Mouse (Mus musculus): Measurements from ENCODE around the gene Alg9.
"Not testable (repeated sequence)": the region's sequence is repeated elsewhere in the genome, so short reads cannot be mapped to it uniquely, and the experiment has no call there.

Gene Alg9

DNA sequence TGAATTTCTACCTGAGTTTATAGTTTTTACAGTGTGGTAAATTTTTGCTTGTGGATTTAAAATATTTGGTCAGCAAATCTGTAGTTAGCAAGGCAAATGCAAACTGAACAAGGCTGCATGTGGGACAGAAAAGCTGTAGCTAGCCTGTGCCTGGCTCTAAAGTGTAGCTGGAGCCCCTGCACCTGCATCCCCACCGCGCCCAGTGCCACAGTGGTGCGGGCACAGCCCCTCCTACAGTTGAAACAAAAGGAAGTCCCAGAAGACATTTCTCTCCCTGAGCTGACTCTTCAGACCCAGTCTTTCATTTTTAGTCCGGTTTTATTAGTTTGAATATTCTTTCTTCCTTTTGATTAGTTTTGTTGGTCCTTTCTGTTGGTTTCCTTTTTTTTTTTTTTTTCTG is 40.8 kb downstream of the Alg9 start:
- no peak for DNase-seq (ENCODE audit: low spot score in 2 of 2)

DNA sequence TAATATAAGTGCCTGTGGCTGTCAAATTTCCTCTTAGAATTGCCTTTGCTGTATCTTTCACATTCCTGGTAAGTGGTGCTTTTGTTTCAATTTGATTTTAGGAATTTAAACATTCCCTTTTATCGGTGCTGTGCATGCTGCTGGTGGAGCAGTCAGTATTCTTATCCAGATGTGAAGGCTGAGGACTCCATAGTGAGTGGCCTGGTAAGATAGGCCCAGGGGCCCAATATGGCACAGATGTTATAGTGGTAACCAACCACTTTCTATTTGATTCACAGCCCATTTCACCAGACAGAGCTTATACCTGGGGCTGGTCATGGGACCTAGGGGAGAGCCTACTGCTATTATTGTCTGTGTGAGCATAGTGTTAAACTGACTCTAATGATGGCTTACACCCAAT is 41.7 kb downstream of the Alg9 start:
- no peak for DNase-seq (ENCODE audit: low spot score in 2 of 2)

DNA sequence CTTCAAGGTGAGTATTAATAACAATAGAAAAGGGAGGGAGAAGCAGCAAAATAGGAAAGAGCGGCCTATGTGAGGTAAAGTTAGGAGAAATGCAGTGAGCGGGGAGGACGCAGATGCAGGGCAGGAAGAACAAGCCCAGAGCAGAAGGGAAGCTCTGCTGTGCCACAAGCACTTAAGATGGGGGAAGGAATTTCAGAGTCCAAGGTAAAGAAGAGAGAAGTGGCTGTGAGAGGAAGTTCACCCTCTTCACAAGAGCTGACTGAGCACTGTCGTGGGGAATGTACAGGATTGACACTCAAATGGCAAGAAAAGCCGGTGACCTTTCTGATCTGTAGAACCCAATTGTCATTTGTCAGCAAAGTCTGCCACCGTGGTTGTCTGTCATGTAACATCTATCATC is 43.2 kb downstream of the Alg9 start:
- no peak for DNase-seq (ENCODE audit: low spot score in 2 of 2)

DNA sequence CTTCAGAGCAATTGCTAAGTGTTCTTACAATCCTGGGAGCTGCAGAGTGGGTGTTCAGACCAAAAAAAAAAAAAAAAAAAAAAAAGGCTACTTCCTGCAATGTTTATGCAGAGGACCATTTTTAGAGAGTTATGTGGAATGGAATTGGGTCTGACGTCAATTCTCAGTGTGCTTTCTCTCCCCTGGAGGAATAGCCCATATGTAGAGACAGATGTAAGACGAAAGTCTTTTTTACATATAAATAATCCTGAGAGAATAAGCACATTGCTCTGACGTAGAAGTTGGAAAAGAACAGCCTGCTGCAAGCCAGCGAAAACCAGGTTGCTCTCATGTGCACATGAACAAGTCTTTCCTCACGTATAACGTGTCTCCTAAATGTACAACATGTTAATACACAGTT is 44.9 kb downstream of the Alg9 start:
- no peak for DNase-seq (ENCODE audit: low spot score in 2 of 2)

DNA sequence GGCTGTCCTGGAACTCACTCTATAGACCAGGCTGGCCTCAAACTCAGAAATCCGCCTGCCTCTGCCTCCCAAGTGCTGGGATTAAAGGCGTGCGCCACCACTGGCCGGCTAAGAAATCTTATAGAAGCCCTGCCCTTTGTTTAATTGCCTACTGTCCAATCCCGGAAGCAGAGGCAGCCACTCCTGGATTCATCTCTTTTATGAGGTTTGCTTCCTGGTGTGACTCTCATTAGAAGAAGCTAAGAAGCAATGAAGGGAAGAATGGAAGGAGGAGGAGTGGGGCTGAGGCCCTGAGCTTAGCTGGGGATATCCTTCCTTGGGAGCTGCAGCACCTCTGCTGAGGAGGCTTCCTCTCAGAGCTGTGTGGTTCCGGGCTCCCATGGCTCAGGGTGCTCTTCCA is 46.8 kb downstream of the Alg9 start:
- no peak for DNase-seq (ENCODE audit: low spot score in 2 of 2)

DNA sequence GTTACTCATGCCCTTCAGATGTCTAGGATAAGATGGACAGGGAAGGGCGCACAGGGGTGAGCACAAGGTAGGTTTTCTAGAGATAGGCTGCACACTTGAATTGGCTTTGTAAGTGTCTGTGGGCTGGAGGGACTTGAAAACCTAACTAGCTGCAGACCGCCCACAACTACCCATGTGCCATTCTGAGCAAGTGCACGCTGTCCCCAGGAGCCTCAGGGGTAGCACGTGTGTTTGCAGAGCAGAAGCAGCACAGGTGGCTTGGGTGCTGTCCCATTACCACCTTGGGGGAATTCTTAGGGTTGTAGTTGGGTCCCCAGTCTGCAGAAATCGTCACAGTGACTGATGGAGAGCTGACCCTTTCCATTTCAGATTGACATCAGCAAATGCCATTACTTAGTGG is 47.4 kb downstream of the Alg9 start:
- DNase-seq (ENCODE audit: low spot score in 2 of 2), result no peak

DNA sequence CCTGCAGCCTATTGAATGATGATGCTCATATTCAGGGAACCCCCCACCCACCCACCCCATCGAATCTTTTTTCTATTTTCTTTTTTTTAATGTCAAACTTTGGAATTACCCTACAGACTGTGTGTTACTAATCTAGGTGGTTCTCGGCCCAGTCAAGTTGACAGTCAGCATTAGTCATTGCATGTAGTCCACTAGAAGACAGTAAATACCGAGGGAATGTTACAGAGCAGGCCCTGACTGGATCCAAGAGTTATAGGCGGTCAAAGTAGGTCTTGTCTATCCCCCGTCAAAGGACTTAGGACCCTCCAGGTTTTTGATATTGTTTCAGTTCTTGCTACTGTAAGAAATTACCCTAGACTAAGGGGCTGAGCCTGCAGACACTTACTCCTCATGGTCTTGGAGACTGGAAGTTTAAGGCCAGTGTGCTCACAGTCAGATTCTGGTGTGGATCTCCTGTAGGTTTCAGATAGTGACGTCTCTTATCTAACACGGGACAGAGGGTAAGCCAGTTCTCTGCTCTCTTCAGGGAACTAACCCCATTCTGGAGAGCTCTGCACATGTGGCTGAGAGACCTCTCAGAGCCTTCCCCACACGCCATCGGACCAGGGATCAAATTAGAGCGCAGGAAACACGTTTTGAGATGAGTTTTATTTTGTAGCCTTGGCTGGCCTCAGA is 49.1 kb downstream of the Alg9 start:
- DNase-seq (ENCODE audit: low spot score in 2 of 2), result no peak

DNA sequence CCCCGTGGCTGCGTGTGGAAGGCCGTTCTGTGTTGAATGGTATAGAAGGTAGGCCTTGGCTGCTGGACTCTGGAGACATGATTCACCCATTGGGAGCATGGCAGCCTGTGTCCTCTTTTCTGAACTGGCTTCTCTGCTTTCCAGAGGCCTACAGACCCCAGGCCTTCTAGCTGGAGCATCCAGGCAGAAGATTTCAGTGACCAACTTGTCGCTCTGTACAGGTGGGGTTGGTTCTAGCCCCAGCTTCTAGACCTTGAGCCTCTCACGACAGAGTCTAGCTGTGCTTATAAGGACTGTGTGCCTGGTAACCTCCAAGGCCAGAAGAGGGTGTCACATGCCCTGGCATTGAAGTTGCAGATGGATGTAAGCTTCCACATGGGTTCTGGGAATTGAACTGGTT is 56.7 kb downstream of the Alg9 start:
- DNase-seq (ENCODE audit: low spot score in 2 of 2), result no peak

DNA sequence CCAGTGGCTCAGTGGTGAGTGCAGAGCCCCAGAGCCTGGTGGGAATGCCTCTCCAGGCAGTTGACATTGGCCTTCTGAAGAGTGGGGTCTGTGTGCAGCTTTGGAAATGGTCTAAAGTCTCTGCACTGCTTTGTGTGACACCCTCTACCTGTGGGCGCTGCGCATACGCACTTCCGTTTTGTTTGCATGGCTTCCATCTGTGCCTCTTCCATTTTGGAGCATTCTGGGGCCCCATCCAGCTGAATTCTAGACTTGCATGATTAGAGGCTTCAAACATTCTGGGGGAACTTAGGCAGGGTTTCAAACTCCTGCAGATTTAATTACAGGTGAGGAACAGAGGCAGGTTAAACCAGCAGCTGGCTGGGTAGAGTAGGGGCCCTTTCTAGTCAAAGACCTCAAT is 57.3 kb downstream of the Alg9 start:
- DNase-seq (ENCODE audit: low spot score in 2 of 2), result no peak

DNA sequence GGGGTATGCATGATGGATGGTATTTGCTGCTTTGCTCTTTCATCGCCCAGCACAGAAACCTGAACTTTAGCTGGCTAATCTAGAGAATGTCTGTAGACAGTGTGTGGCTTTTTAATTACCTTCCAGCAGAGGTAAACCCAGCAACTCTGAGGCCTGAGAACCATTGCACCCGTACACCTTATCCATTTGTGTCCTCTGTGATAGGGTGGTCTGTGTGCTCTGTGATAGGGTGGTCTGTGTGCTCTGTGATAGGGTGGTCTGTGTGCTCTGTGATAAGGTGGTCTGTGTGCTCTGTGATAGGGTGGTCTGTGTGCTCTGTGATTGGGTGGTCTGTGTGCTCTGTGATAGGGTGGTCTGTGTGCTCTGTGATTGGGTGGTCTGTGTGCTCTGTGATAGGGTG is 57.8 kb downstream of the Alg9 start:
- not testable (repeated sequence) for DNase-seq (ENCODE audit: low spot score in 2 of 2)

DNA sequence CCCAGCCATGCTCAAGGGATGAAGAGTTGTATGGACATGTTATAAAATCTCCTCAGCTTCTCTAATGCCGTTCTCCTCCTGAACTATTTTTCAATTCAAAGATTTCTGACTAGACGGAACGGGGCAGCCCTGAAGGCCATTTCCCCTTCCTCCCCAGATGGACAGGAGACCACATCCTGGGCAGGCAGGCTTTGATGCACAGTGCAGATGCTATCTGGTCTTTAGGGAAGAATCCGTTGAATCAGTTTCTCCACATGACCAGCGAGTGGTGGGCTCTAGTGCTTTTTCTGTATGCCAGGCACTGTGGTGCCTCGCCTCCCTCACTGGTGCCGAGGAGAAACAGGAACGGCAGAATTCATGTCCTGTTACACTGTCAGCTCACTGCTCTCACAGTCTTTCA is 59.0 kb downstream of the Alg9 start:
- no peak for DNase-seq (ENCODE audit: low spot score in 2 of 2)

DNA sequence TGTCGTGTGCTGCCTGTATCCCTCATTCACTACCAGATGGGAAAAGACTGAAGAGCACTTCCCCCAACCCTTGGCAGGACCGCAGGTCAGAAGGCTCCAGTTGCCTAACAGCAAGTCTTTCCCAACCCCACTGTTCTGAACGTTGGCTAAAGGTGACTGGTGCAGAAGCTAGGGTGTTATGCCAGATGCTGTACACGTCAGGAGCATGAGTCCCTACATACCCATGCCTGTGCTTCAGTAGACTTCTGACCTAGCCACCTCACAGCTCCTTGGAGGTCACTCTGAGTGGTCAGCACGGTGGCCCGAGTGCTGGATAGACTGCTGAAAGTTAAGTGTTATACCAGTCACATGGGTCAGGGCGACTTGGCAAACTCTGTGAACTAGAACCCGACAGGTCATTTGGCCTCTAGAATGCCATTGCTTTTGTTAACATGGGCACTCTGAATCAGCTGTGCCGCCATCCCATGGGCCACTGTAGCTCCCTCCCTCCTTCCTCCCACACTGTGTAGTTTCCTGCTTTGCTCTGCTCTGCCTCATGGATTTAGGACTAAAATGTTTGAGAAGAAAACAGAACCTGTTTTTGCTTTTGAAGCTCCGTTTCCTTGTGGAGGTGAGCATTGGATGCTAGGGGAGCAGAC is 60.4 kb downstream of the Alg9 start:
- DNase-seq (ENCODE audit: low spot score in 2 of 2), result no peak

DNA sequence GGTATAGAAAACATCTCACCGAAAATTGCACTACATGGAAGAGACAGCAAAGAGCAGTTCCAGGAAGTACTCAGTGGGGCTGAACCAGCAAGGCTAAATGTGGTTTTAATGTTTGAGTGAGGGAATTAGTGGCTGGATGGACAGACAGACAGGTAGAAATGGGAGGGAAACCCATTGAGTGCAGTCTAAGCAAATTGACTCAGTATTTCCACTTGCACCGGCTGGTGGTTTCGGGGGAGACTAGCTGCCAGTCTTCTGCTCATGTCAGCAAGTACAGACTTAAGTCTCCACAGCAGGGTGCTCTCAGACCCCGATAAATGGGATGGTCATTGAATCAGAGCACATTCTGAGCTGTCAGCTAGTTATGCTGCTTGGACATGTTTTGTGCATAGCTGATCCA is 61.3 kb downstream of the Alg9 start:
- no peak for DNase-seq (ENCODE audit: low spot score in 2 of 2)

DNA sequence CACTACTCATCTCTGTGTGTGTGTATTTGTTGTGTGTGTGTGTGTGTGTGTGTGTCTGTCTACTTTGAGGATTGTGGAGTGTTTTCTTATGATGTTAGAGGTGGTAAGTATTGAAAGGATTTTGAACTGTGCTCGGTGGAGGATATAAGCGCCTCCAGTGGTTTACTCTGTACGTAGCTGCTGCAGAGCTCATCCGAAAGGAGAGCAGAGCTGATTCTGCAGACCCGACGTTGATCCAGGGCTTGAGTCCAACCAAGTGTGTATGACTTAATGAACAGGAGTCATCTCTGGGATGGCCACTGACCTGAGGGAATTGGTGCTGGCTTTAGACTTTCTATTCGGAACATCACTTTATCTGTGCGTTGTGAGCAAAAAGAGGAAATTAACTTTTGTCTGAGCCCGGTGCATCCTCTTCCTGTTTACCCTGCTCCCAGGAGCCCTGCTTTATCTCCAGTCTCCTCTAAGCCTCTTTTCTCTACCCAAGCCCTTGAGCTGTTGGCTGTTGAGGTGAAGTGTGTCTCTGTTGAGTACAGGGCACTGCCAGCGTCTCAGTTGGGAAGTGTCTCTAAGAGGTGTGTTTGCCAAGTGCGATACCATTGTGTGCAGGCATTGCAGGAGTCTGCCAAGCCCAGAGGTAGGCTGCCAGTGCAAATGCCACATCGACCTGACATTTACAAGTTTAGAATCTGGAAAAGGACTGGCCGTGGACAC is 66.4 kb downstream of the Alg9 start:
- no peak for DNase-seq (ENCODE audit: low spot score in 2 of 2)

DNA sequence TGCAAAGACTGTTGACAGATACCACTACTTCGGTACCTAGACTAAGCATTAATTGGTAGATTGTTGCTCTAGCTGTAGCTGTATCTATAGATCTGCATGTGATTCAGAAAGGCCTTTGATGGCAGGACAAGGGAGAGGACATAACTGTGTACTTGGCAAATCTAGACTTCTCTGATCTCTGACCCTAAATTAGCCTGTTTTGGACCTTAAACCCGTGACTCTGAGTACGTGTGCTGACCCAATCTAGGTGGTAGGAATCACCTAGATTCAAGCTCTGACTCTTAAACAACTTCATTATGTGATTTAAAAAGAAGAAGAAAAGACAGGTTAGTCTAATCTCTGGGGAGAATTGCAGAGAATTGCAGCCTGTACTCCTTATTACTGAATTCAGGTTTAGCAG is 70.3 kb downstream of the Alg9 start, which contains the start of gene Ppp2r1b:
Gene Ppp2r1b, plus strand, starts transcription at position 221 of the 400 bp plus-strand sequence.
- DNase-seq (ENCODE audit: low spot score in 2 of 2), result no peak

DNA sequence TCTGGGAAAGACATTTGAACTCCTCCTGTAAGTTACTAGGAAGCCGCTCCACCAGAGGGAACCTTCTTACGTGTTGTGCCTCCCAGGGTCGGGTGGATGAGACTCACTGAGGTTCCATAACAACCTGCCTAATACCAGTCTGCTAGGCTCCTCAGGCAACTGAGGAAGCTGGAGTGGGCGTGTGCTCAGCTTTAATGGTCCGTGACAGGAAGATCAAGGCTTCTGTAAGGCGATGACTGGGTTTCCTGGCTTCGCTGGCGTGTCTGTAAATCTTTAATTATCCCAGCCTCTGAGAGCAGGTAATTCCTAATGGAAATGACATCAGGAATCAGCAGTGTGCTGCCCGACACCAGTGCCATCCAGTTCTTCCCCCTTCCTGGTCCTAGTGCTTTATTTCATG is 70.7 kb downstream of the Alg9 start:
- no peak for DNase-seq (ENCODE audit: low spot score in 2 of 2)

DNA sequence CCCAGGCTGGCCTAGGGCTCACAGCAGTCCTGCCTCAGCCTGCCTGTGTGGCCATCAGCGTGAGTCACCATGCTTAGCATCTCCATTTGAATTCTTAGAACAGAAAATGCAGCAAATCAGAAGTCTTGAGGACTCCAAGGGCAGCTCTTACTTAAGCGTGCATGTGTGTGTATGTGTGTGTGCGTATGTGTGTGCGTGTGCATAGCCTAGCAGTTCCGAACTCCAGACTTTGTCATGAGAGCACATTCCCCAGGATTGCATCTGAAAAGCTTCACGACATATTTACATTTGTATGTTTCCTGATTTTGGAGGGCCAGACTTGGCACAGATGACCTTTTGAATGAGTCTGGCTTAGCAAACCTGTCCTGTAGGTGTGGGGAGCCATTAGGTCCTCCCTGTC is 72.3 kb downstream of the Alg9 start:
- no peak for DNase-seq (ENCODE audit: low spot score in 2 of 2)

DNA sequence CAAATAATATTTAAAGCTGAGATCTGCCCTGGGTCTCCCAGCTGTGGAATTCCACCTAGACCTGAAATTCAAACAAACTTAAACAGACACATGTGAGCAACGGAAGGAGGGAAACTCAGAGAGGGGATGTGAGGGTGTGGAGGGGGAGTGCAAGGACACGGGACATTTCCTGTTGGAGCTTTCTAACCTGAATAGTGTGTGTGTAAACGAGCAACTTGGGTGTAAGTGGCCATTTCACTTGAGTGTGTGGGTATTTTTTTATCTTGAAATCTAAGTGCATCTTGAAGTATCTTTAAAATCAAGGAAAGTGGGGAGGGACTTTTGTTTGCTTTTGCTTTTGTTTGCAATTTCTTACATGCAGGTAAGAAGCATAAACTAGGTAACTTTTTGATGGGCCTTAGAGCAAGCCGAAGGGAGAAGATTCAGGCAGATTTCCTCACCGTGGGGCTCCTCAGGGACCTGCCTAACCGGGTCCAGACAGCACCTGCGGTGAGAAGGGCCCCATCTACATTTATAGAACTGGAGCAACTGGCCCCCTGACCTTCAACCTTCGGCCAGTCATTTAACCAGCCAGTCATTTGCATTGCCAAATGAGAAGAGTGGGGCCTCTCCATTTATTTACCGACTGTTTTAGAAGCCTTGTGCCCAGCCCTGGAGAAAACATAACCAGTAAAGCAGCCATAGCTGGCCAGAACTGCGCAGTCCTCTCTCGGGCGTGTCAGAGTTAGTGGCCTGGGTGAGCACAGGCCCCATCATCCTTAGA is 73.0 kb downstream of the Alg9 start:
- DNase-seq (ENCODE audit: low spot score in 2 of 2), result no peak

DNA sequence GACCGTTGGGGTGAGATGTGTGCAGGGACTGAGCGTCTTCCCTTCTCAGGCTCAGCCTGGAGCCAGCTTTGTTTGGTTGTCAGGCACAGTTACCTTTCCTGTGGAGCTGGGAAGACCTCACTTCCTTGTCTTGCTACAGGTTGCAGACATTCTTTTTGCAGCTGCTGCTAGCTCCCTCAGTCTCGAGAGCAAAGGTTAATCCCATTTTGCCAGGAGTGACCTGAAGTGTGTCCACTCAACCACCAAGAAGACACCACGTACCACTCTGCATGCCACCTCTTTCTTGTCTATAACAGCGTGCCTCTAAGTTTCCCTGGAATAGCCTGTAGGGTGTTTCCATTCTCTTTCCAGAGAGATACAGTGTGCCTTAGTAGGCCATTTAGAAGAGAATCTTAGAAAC is 74.0 kb downstream of the Alg9 start:
- no peak for DNase-seq (ENCODE audit: low spot score in 2 of 2)

DNA sequence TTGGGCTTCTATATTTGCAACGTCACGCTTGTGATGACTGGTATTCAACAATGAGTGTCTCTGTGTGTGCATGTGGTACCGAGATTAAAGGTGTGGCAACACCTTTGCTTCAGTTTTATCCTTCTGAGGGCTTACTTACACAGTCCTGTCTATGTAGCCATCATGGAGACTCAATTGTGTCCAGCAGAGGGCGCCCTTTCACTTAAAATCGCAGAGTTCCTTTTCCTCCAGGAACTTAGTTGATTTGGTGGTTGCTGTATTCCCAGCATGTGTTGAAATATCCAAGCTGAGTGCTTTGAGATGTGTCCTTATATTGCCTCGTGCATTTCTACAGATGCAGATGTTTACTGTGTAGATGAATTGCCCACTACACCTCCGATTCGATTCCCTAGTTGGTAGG is 74.4 kb downstream of the Alg9 start:
- peak; percentile 76 to 87 for DNase-seq (ENCODE audit: low spot score in 2 of 2)

DNA sequence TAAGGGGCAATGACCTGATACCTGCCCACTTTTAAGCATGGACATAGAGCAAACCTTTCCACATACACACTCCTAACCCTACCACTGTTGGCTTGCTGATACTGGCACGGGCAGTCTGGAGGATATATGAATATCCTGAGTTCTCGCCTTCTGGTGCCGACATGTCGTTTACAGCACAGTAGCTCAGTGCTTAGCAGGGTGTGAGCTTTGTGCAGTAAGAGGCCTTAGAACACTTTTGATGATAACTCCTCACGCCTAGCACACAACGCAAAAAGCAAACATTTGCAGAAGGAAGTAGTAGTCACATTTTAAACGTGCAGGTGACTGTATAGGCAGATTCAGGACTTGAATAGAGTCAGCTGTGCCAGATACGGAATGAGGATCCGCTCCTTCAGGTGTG is 74.9 kb downstream of the Alg9 start:
- DNase-seq (ENCODE audit: low spot score in 2 of 2), result no peak

DNA sequence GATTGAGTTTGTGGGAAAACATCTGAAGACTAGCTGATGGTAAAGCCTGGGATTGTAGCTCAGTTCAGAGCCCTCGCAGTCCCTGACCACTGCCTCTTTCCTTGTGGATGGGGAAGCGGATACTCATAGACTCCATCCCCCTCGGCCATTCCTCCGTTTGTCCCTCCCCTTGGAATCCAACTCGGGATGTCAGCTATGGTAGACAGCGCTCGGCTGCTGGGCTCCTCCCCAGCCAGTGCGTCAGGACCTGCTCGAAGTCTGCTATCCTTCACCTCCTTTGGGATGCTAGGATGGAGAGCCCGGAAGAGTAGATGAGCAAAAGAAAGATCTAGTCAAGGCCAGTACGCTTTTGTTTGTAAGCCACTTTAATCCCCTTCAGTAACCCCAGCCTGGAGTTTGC is 75.5 kb downstream of the Alg9 start:
- no peak for DNase-seq (ENCODE audit: low spot score in 2 of 2)

DNA sequence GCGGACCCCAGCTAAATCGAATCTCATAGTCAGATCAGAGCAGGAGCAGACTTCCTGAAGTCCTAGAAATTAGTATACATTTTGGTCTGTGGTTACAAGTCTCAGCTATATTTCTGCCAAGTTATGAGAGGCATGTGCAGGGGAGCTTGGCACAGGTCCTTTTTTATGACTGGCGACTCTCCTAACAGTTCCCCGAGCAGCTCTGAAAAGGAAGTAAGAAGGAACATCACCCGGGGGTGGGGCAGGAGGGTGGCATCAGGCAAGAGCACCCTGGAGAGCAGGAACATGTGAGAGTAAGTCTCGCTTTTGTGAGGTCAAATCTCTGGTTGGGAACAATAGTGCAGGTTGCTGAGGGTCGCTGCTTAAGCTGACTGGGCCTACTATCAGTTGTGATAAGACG is 75.9 kb downstream of the Alg9 start:
- no peak for DNase-seq (ENCODE audit: low spot score in 2 of 2)
